Mouse (Mus musculus): ENCODE measurements around the gene Dgat2l6. TPM values are rescaled to one million over a fixed set of nuclear protein-coding genes. Genes with fewer than 3 reads are reported as not detected.

Gene Dgat2l6
- polyA plus RNA-seq (2015; fragmentation: Nextera tagmentation; extraction: Ambion mirVana): not detected in 2 replicates

DNA sequence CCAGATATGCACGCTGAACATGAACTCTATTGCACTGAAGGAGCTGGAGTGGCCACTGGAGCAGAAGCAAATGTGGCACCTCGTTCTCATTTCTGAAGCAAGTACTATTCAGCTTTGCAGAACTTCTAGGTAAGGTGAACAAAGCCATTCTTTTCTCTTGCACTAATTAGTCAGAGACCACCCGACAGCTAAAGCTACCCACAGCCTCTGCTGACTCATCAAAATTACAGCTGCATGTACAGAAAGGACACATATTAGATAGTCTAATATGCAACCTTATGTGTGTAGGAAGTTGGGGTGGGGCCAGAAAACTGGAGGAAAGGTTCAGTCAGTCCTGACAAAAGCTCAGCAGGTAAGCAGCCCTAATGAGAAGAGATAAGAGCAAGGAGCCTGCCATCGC is at the start of gene Dgat2l6:
Dgat2l6 (plus strand) TSS at position 368 of the 400 bp plus-strand sequence.
- no peaks in the 10 kb centered on the region for H3K36me3 ChIP-seq (ENCODE audit: control insufficient read depth, insufficient read depth)
- no peaks in the 10 kb centered on the region for H3K4me1 ChIP-seq (replicated peaks; ENCODE audit: control insufficient read depth, insufficient read depth, low read length)
- 64% methylated on average over 4 of the region's 4 CpGs for WGBS
- no peak within 1 kb of the TSS for H3K9ac ChIP-seq (replicated peaks; ENCODE audit: low read depth, low read length)
- H3K27me3 ChIP-seq (replicated peaks; ENCODE audit: control insufficient read depth, insufficient read depth, low read length): no peaks in the 10 kb centered on the region
- H3K27ac ChIP-seq (ENCODE audit: low read length): no peak within 1 kb of the TSS
- no peak within 1 kb of the TSS for H3K4me2 ChIP-seq (ENCODE audit: low read length)
- ATAC-seq: no peak
- no peak within 1 kb of the TSS for H3K4me3 ChIP-seq (replicated peaks; ENCODE audit: low read length)
- no peaks in the 10 kb centered on the region for H3K9me3 ChIP-seq (ENCODE audit: control insufficient read depth, low read length)

DNA sequence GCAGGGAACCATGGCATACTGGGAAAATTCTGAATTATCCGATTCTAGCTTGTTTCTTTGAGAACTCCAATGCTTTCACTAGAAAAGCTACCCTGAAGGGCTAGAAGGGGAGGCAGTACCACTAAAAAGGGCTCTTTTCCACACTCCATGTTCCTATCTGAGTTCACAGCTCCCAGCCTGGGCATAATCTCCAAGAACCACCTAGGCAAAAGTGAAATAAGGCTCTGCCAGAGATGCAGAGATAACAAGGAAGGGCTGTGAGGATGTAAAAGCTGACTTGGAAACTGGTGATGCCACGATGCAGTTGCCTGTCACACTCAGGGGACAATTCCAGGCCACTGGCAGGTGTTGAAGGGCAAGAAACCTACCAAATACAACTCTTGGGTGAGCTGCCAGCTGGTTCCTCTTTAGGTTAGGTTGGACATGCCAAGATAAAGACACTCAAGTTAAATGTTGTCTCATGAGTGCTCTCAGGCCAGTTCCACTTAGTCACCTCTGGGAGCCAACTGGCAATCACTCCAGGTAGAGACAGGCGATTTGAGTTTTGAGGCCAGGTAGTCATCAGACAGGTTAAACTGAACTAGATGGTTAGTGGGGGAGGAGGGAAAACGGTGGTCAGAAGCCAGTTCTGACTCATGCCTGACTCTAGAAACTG is 48.9 kb upstream of the Dgat2l6 start:
- WGBS: 55% methylated on average over 4 of the region's 4 CpGs

DNA sequence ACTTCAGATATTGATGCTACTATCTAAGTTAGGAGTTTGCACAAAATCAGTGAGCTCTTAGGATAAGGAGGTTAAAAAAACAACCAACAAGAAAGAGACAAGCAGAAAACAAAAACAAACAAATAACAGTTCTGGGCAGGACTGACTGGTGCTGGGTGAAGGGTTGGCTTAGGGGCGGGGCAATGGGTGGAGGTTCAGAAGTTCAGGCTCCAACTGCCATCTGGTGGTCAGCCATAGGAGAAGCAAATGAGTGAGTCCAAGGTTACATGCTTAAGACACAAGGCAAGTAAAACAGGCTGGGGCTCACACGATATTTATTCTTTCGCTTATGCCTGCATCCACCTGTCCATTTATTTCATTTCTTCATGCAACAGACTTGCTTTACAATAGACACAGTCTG is 44.3 kb upstream of the Dgat2l6 start:
- no peak overlapping the region for H3K4me2 ChIP-seq (ENCODE audit: low read length)
- ATAC-seq: peak; percentile 88
- 39% methylated on average over 3 of the region's 3 CpGs for WGBS

More for the DNA sequence above, 48.9 kb upstream of the Dgat2l6 start:
- H3K4me1 ChIP-seq (replicated peaks; ENCODE audit: control insufficient read depth, insufficient read depth, low read length): no peaks in the 10 kb centered on the region
- ATAC-seq: no peak
- no peak overlapping the region for H3K4me3 ChIP-seq (replicated peaks; ENCODE audit: low read length)
- H3K27ac ChIP-seq (ENCODE audit: low read length): no peak overlapping the region
- H3K9ac ChIP-seq (replicated peaks; ENCODE audit: low read depth, low read length): no peak overlapping the region
- H3K36me3 ChIP-seq (ENCODE audit: control insufficient read depth, insufficient read depth): no peaks in the 10 kb centered on the region
- no peak overlapping the region for H3K4me2 ChIP-seq (ENCODE audit: low read length)
- H3K27me3 ChIP-seq (replicated peaks; ENCODE audit: control insufficient read depth, insufficient read depth, low read length): no peaks in the 10 kb centered on the region
- no peaks in the 10 kb centered on the region for H3K9me3 ChIP-seq (ENCODE audit: control insufficient read depth, low read length)

DNA sequence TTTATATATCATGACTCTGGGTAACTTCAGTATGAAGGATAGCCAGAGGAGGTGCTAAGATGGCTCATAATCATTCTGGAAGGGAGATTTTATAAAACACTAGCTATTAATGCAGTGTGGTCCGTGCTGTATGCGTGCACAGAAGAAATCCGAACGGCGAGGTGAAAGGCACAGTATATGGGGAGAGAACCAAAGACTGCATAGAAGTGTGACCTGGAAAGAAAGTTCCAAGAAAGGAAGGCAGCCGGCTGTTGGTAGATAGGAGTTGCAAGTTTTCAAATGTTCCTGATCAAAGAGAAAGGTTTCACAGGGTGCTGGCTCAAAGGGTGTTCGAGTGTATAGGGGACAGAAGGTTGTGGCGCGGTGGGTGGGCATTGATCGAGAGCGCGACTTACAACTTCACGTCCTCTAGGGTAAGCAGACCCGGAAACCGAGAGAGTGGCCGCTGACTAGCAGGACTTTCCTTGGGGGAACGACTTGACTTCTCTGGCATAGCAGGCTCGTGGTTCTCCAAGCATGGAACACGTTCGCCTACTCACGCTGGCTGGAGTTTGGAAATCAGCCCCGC is 31.1 kb upstream of the Dgat2l6 start:
- WGBS: 17% methylated on average over 22 of the region's 22 CpGs
- Histone ChIP-seq H3K27me3 (replicated peaks; ENCODE audit: control insufficient read depth, insufficient read depth, low read length) (no peaks in the 10 kb centered on the region; the same call in 1 of the 2 replicates), H3K27ac (ENCODE audit: low read length) (no peak overlapping the region), H3K4me3 (replicated peaks; ENCODE audit: low read length) (peak overlapping the region; percentile 51), H3K9ac (replicated peaks; ENCODE audit: low read depth, low read length) (peak overlapping the region; percentile 26), H3K36me3 (ENCODE audit: control insufficient read depth, insufficient read depth) (no peaks in the 10 kb centered on the region), H3K4me1 (replicated peaks; ENCODE audit: control insufficient read depth, insufficient read depth, low read length) (peaks cover 8% of the 10 kb centered on the region), H3K9me3 (ENCODE audit: control insufficient read depth, low read length) (no peaks in the 10 kb centered on the region), H3K4me2 (ENCODE audit: low read length) (peak overlapping the region; percentile 56)
- no peak; the same call in 1 of the 2 replicates for ATAC-seq

More for the DNA sequence above, 44.3 kb upstream of the Dgat2l6 start:
- H3K9me3 ChIP-seq (ENCODE audit: control insufficient read depth, low read length): no peaks in the 10 kb centered on the region
- no peak overlapping the region for H3K4me3 ChIP-seq (replicated peaks; ENCODE audit: low read length)
- no peak overlapping the region for H3K27ac ChIP-seq (ENCODE audit: low read length)
- no peak overlapping the region for H3K9ac ChIP-seq (replicated peaks; ENCODE audit: low read depth, low read length)
- H3K36me3 ChIP-seq (ENCODE audit: control insufficient read depth, insufficient read depth): no peaks in the 10 kb centered on the region
- no peaks in the 10 kb centered on the region for H3K27me3 ChIP-seq (replicated peaks; ENCODE audit: control insufficient read depth, insufficient read depth, low read length)
- no peaks in the 10 kb centered on the region for H3K4me1 ChIP-seq (replicated peaks; ENCODE audit: control insufficient read depth, insufficient read depth, low read length)

DNA sequence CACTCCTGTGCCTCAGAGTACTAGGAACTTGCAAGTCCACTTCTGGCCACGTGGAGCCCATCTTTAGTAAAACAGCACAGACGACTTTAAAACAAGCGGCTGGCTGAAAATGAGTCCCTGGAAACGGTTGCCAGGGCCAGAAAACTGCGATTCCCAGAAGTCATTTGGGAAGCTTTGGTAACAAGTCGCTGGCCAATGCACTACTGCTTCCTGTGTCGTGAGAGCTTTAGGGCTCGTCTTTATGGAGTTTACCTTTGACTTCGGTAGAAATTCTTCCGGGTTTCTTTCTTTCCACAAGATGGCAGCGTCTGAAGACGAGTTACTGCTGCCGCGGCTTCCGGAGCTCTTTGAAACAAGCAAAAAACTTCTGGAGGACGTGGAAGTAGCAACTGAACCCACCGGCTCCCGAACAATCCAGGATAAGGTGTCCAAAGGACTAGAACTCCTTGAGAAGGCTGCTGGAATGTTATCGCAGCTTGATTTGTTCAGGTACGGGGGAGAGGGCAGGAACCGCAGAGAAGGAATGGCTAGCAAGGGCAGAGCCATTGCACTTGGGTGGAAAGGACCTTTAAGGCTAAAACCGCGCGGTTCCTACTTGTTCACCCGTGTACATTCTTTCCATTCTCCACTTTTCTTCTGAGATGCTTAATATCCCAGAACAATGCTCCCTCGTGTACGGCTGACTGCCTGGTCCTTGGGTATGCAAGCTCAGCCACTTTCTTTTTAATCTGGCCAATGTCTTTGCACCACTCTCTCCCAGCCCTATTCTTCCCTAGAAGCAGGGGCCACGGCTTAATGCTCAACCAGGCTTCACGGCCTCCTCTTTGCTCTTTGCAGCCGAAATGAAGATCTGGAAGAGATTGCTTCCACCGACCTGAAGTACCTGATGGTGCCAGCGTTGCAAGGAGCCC is 30.3 kb upstream of the Dgat2l6 start, which contains the start of gene Igbp1:
Igbp1 (plus strand) TSS at position 224 of the 911 bp plus-strand sequence.
- H3K9ac ChIP-seq (replicated peaks; ENCODE audit: low read depth, low read length): peak within 1 kb of the TSS; percentile 41
- H3K27ac ChIP-seq (ENCODE audit: low read length): no peak within 1 kb of the TSS

DNA sequence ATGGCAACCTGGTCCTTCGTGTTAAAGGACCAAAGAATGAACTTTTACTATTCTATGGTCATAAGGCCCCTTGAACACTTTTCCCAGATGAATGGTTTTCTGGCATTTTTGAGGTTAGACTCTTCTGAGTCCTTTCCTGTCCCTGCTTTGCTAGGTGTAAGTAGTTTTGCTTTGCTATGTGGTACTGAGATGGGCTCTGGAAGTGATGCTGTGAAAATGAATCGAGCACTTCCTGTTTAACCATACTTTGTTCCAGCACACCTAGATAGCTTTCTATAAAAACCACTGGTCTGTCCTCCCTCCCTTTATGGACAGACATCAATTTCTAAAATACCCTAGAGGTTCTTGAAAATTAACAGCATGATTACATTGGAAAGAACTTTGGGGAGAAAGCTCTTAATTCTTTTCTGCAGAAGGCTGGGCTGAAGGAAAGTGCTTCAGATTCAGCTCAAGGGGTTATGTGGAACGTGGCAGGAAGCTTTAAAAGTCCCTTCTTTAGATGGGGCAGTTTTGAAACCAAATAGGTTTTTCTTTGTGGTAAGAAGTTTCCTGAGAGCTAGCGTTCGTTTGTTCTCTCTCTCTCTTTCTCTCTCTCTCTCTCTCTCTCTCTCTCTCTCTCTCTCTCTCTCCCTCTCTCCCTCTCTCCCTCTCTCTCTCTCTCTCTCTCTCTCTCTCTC is 20.3 kb upstream of the Dgat2l6 start:
- no peak overlapping the region for H3K4me3 ChIP-seq (replicated peaks; ENCODE audit: low read length)
- WGBS: 84% methylated on average over 5 of the region's 5 CpGs
- H3K9ac ChIP-seq (replicated peaks; ENCODE audit: low read depth, low read length): no peak overlapping the region
- no peak overlapping the region for H3K4me2 ChIP-seq (ENCODE audit: low read length)
- H3K36me3 ChIP-seq (ENCODE audit: control insufficient read depth, insufficient read depth): 0 out of 2 replicates have a peak, but pooled peaks cover under 1% of the 10 kb centered on the region
- ATAC-seq: no peak
- H3K27ac ChIP-seq (ENCODE audit: low read length): no peak overlapping the region
- no peaks in the 10 kb centered on the region for H3K27me3 ChIP-seq (replicated peaks; ENCODE audit: control insufficient read depth, insufficient read depth, low read length)
- no peaks in the 10 kb centered on the region for H3K4me1 ChIP-seq (replicated peaks; ENCODE audit: control insufficient read depth, insufficient read depth, low read length)
- H3K9me3 ChIP-seq (ENCODE audit: control insufficient read depth, low read length): no peaks in the 10 kb centered on the region

More for the DNA sequence above, 30.3 kb upstream of the Dgat2l6 start, which contains the start of gene Igbp1:
- Histone ChIP-seq H3K27me3 (replicated peaks; ENCODE audit: control insufficient read depth, insufficient read depth, low read length) (no peaks in the 10 kb centered on the region), H3K4me1 (replicated peaks; ENCODE audit: control insufficient read depth, insufficient read depth, low read length) (peaks cover 8% of the 10 kb centered on the region), H3K4me2 (ENCODE audit: low read length) (peak within 1 kb of the TSS; percentile 62), H3K4me3 (replicated peaks; ENCODE audit: low read length) (peak within 1 kb of the TSS; percentile 51), H3K9me3 (ENCODE audit: control insufficient read depth, low read length) (no peaks in the 10 kb centered on the region), H3K36me3 (ENCODE audit: control insufficient read depth, insufficient read depth) (0 out of 2 replicates have a peak, but pooled peaks cover 2% of the 10 kb centered on the region)
- ATAC-seq: peak; percentile 99
- 19% methylated on average over 32 of the region's 32 CpGs for WGBS

DNA sequence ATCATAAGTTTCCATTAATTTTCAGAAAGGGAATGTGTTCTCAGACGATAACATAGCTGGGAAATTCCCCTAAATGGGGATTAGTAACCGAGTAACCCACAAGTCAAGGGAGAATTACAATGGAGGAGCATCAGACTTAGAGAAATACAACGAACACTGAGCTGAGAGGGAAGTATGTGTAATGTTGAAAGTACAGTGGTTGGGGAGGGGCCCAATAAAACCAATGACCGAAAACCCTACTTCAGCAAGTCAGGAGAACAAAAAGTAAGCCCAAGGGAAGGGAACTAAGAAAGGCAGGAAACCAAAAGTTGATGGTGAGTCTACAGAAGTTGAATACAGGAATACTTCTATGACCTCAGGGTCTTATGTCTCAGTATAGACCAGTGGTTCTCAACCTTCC is 16.5 kb upstream of the Dgat2l6 start:
- Histone ChIP-seq H3K4me3 (replicated peaks; ENCODE audit: low read length) (no peak overlapping the region), H3K9ac (replicated peaks; ENCODE audit: low read depth, low read length) (no peak overlapping the region), H3K9me3 (ENCODE audit: control insufficient read depth, low read length) (no peaks in the 10 kb centered on the region), H3K27me3 (replicated peaks; ENCODE audit: control insufficient read depth, insufficient read depth, low read length) (no peaks in the 10 kb centered on the region), H3K4me1 (replicated peaks; ENCODE audit: control insufficient read depth, insufficient read depth, low read length) (no peaks in the 10 kb centered on the region), H3K36me3 (ENCODE audit: control insufficient read depth, insufficient read depth) (no peaks in the 10 kb centered on the region), H3K4me2 (ENCODE audit: low read length) (no peak overlapping the region), H3K27ac (ENCODE audit: low read length) (no peak overlapping the region)
- 93% methylated on average over 4 of the region's 4 CpGs for WGBS
- ATAC-seq: no peak

DNA sequence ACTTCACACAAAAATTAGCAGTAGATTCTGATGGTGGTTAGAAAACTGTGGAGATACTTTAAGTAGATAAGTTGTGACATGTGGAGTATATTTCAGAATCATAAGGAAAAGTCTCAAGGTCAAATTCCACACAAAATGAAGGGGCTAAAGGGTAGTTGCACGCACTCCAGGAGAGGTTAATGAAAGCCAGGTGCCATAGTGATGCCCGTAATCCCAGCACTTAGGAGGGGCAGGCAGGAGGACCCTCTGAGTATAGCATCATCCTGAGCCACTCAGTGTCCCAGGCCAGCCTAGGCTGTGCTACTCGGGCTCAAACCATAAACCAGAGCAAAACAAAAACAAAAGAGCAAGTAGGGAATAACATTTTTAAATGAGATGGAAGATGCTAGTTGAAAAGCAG is 14.7 kb upstream of the Dgat2l6 start:
- no peak overlapping the region for H3K27ac ChIP-seq (ENCODE audit: low read length)
- no peaks in the 10 kb centered on the region for H3K27me3 ChIP-seq (replicated peaks; ENCODE audit: control insufficient read depth, insufficient read depth, low read length)
- H3K9ac ChIP-seq (replicated peaks; ENCODE audit: low read depth, low read length): no peak overlapping the region
- H3K36me3 ChIP-seq (ENCODE audit: control insufficient read depth, insufficient read depth): no peaks in the 10 kb centered on the region
- 82% methylated on average over 3 of the region's 3 CpGs for WGBS
- H3K4me3 ChIP-seq (replicated peaks; ENCODE audit: low read length): no peak overlapping the region
- no peak for ATAC-seq
- no peaks in the 10 kb centered on the region for H3K9me3 ChIP-seq (ENCODE audit: control insufficient read depth, low read length)
- no peaks in the 10 kb centered on the region for H3K4me1 ChIP-seq (replicated peaks; ENCODE audit: control insufficient read depth, insufficient read depth, low read length)
- H3K4me2 ChIP-seq (ENCODE audit: low read length): no peak overlapping the region

Measured in forebrain, embryonic 16.5 days (tissue).